Mouse (Mus musculus) G1E (cell line): ENCODE measurements around the gene Tspan9. TPM values are rescaled to one million over a fixed set of nuclear protein-coding genes. Genes with fewer than 3 reads are reported as not detected.

ENCODE experiments used
- ATAC-seq: 2 replicates; pipeline ENCODE4 v1.8.0; 2016; ENCODE audit warnings: mild to moderate bottlenecking; ENCODE audit not compliant: insufficient number of reproducible peaks, poor library complexity, low FRiP score, severe bottlenecking; ENCODE audit errors: extremely low read depth
- DNase-seq: peaks from one replicate; pipeline ENCODE4 v3.0.0; 2012; ENCODE audit warnings: low spot score
- H3K27me3 ChIP-seq: 2 replicates; pipeline ENCODE4 v1.6.1; 2012; ENCODE audit warnings: mild to moderate bottlenecking, low read length, inconsistent platforms; ENCODE audit not compliant: insufficient read depth
- H3K36me3 ChIP-seq: replicated peaks from 2 replicates; pipeline ENCODE3; 2012; ENCODE audit warnings: mild to moderate bottlenecking, inconsistent platforms
- H3K4me1 ChIP-seq: 2 replicates; pipeline ENCODE4 v1.6.1; 2012; ENCODE audit warnings: low read depth, low read length, inconsistent platforms, mixed read lengths; ENCODE audit not compliant: insufficient read depth
- H3K4me3 ChIP-seq: 2 replicates; pipeline ENCODE4 v1.5.1; 2012; ENCODE audit warnings: low read depth, mild to moderate bottlenecking, inconsistent platforms, low read length, moderate library complexity, mixed read lengths
- H3K9me3 ChIP-seq: replicated peaks from 2 replicates; pipeline ENCODE4 v1.6.1; 2012; ENCODE audit warnings: inconsistent platforms
- CTCF ChIP-seq: IDR thresholded peaks from 2 replicates; pipeline ENCODE4 v1.5.1; 2012; ENCODE audit warnings: low read depth, low read length, inconsistent platforms, mixed read lengths
- GATA1 ChIP-seq: IDR thresholded peaks from 2 replicates; pipeline ENCODE4 v1.6.1; 2012; ENCODE audit warnings: borderline replicate concordance, low read length, inconsistent platforms, mixed read lengths
- GATA2 ChIP-seq: IDR thresholded peaks from 2 replicates; pipeline ENCODE4 v1.6.1; 2012; ENCODE audit warnings: low read depth, low read length, inconsistent platforms, borderline replicate concordance
- POLR2AphosphoS5 ChIP-seq: IDR thresholded peaks from 2 replicates; pipeline ENCODE4 v1.6.1; 2012; ENCODE audit warnings: low read depth, low read length, inconsistent platforms; ENCODE audit not compliant: insufficient replicate concordance
- TAL1 ChIP-seq: conservative IDR thresholded peaks from 2 replicates; pipeline ENCODE4 v1.6.1; 2012; ENCODE audit warnings: low read depth, low read length, inconsistent platforms, mixed read lengths
- polyA plus RNA-seq: library from polyadenylated mRNA; stranded (reverse); fragments of >175 nt; gene quantifications from 2 replicates; pipeline ENCODE4 v1.2.3, GENCODE M21; 2012
- total RNA-seq, 2 experiments: library from RNA; stranded (forward) in 1 of 2; stranded (reverse) in 1 of 2; fragments of 200-1000 nt in 1 of 2; fragments of >200 nt in 1 of 2; fragmentation: Nextera tagmentation in 1 of 2; gene quantifications; 2 replicates each; pipeline ENCODE4 v1.2.3; 2014 to 2017

The Tspan9 gene
- total and polyA plus RNA-seq, 3 experiments, result 0.16 TPM; not detected in 2

- TF ChIP-seq POLR2AphosphoS5 (no peak), GATA2 (no peak), GATA1 (no peak), CTCF (no peak), TAL1 (no peak)
- H3K9me3 ChIP-seq, result peaks cover 86% of the 10 kb centered on the region
- no peaks in the 10 kb centered on the region for H3K36me3 ChIP-seq
- H3K4me1 ChIP-seq, result no peaks in the 10 kb centered on the region
- no peak overlapping the region for H3K4me3 ChIP-seq
- ATAC-seq (no peak), DNase-seq (no peak)
- H3K27me3 ChIP-seq, result no peaks in the 10 kb centered on the region
Observed at GRCm38 (mm10) chr6:128021106-128021930, 122.1 kb downstream of the Tspan9 start.

GRCm38 (mm10) chr6:128020521-128021057, 122.8 kb downstream of the Tspan9 start:
- DNase-seq (no peak), ATAC-seq (no peak)
- Histone ChIP-seq H3K4me1 (no peaks in the 10 kb centered on the region), H3K36me3 (no peaks in the 10 kb centered on the region), H3K9me3 (peaks cover 88% of the 10 kb centered on the region), H3K4me3 (no peak overlapping the region), H3K27me3 (no peaks in the 10 kb centered on the region)
- TF ChIP-seq GATA2, result no peak
- TF ChIP-seq CTCF, result no peak
- TF ChIP-seq GATA1, result no peak
- no peak for TF ChIP-seq POLR2AphosphoS5
- no peak for TF ChIP-seq TAL1

GRCm38 (mm10) chr6:128020053-128020452, 123.3 kb downstream of the Tspan9 start:
- Histone ChIP-seq H3K4me1 (no peaks in the 10 kb centered on the region), H3K27me3 (no peaks in the 10 kb centered on the region), H3K36me3 (no peaks in the 10 kb centered on the region), H3K4me3 (no peak overlapping the region), H3K9me3 (peaks cover 89% of the 10 kb centered on the region)
- DNase-seq (no peak), ATAC-seq (no peak)
- TF ChIP-seq CTCF (no peak), TAL1 (no peak), POLR2AphosphoS5 (no peak), GATA2 (no peak), GATA1 (no peak)

GRCm38 (mm10) chr6:128019119-128019518, 124.3 kb downstream of the Tspan9 start:
- TF ChIP-seq GATA2, result no peak
- TF ChIP-seq TAL1, result no peak
- no peak for TF ChIP-seq CTCF
- TF ChIP-seq POLR2AphosphoS5, result no peak
- no peak for TF ChIP-seq GATA1
- no peaks in the 10 kb centered on the region for H3K4me1 ChIP-seq
- H3K9me3 ChIP-seq, result peaks cover 89% of the 10 kb centered on the region
- DNase-seq, result no peak
- no peak overlapping the region for H3K4me3 ChIP-seq
- H3K36me3 ChIP-seq, result no peaks in the 10 kb centered on the region
- no peaks in the 10 kb centered on the region for H3K27me3 ChIP-seq
- ATAC-seq, result no peak

GRCm38 (mm10) chr6:128015304-128015703, 128.1 kb downstream of the Tspan9 start:
- H3K27me3 ChIP-seq, result no peaks in the 10 kb centered on the region
- H3K4me3 ChIP-seq, result no peak overlapping the region; the same call in 1 of the 2 replicates
- peaks cover 89% of the 10 kb centered on the region for H3K9me3 ChIP-seq
- TF ChIP-seq GATA2 (no peak), POLR2AphosphoS5 (no peak), TAL1 (no peak), GATA1 (no peak), CTCF (no peak)
- ATAC-seq (no peak), DNase-seq (no peak)
- no peaks in the 10 kb centered on the region for H3K36me3 ChIP-seq
- no peaks in the 10 kb centered on the region for H3K4me1 ChIP-seq

- Histone ChIP-seq H3K36me3 (no peaks in the 10 kb centered on the region), H3K4me3 (no peak overlapping the region), H3K27me3 (no peaks in the 10 kb centered on the region), H3K4me1 (no peaks in the 10 kb centered on the region), H3K9me3 (peaks cover 93% of the 10 kb centered on the region)
- TF ChIP-seq TAL1, result no peak
- no peak for TF ChIP-seq GATA1
- TF ChIP-seq CTCF, result no peak
- TF ChIP-seq POLR2AphosphoS5, result no peak
- no peak for TF ChIP-seq GATA2
- DNase-seq, result no peak
- ATAC-seq, result no peak
Observed at GRCm38 (mm10) chr6:128011781-128012180, 131.6 kb downstream of the Tspan9 start.
